Mouse (Mus musculus): ENCODE data around the gene Alpk1. TPM values are rescaled to one million over a fixed set of nuclear protein-coding genes. Genes with fewer than 3 reads are reported as not detected.

Alpk1 gene
- polyA plus RNA-seq, 1 experiment from 2014 or later: 1.6 TPM

GRCm38 (mm10) chr3:127646156-127646825 is 134.0 kb downstream of the Alpk1 start:
- H3K4me3 ChIP-seq: no peak overlapping the region
- H3K4me1 ChIP-seq: peaks cover 12% of the 10 kb centered on the region
- H3K27me3 ChIP-seq: peaks cover 51% of the 10 kb centered on the region
- H3K9ac ChIP-seq: no peak overlapping the region
- no peaks in the 10 kb centered on the region for H3K36me3 ChIP-seq
- peak; percentile 72 for ATAC-seq (ENCODE audit: low FRiP score)
- no peaks in the 10 kb centered on the region for H3K9me3 ChIP-seq (replicated peaks)
- WGBS: 40% methylated on average over 18 of the region's 18 CpGs
- H3K27ac ChIP-seq: no peak overlapping the region
- no peak overlapping the region for H3K4me2 ChIP-seq (replicated peaks)

- ATAC-seq (ENCODE audit: low FRiP score): no peak
- Histone ChIP-seq H3K9me3 (replicated peaks) (no peaks in the 10 kb centered on the region), H3K4me3 (no peak overlapping the region), H3K4me2 (replicated peaks) (no peak overlapping the region), H3K27ac (no peak overlapping the region), H3K36me3 (no peaks in the 10 kb centered on the region), H3K4me1 (peaks cover 27% of the 10 kb centered on the region), H3K9ac (no peak overlapping the region), H3K27me3 (peaks cover 86% of the 10 kb centered on the region)
- 5% methylated on average over 5 of the region's 5 CpGs for WGBS
These were observed 138.1 kb downstream of the Alpk1 start for GRCm38 (mm10) chr3:127642211-127642610.

GRCm38 (mm10) chr3:127640762-127641700 is 139.3 kb downstream of the Alpk1 start:
- 2% methylated on average over 37 of the region's 37 CpGs for WGBS
- H3K27ac ChIP-seq: no peak overlapping the region
- peak; percentile 19 for ATAC-seq (ENCODE audit: low FRiP score)

GRCm38 (mm10) chr3:127639875-127640761 is 140.2 kb downstream of the Alpk1 start:
- H3K27me3 ChIP-seq: peaks cover 82% of the 10 kb centered on the region
- H3K9me3 ChIP-seq (replicated peaks): no peaks in the 10 kb centered on the region
- peak overlapping the region; percentile 15 for H3K4me3 ChIP-seq
- ATAC-seq (ENCODE audit: low FRiP score): peak; percentile 84
- peaks cover 21% of the 10 kb centered on the region for H3K4me1 ChIP-seq
- WGBS: 1% methylated on average over 36 of the region's 36 CpGs
- H3K27ac ChIP-seq: no peak overlapping the region
- H3K36me3 ChIP-seq: no peaks in the 10 kb centered on the region
- H3K9ac ChIP-seq: no peak overlapping the region
- H3K4me2 ChIP-seq (replicated peaks): peak overlapping the region; percentile 47

More at GRCm38 (mm10) chr3:127640762-127641700, 139.3 kb downstream of the Alpk1 start:
- peaks cover 21% of the 10 kb centered on the region for H3K4me1 ChIP-seq
- H3K36me3 ChIP-seq: no peaks in the 10 kb centered on the region
- H3K27me3 ChIP-seq: peaks cover 86% of the 10 kb centered on the region
- peak overlapping the region; percentile 47 for H3K4me2 ChIP-seq (replicated peaks)
- peak overlapping the region; percentile 14 for H3K4me3 ChIP-seq
- no peaks in the 10 kb centered on the region for H3K9me3 ChIP-seq (replicated peaks)
- no peak overlapping the region for H3K9ac ChIP-seq

- H3K27ac ChIP-seq: no peak overlapping the region
- H3K27me3 ChIP-seq: peaks cover 85% of the 10 kb centered on the region
- WGBS: 2% methylated on average over 3 of the region's 3 CpGs
- H3K9ac ChIP-seq: 0 out of 2 replicates have a peak overlapping the region, but pooled peaks have one; percentile 33
- peak overlapping the region; percentile 67 for H3K4me2 ChIP-seq (replicated peaks)
- H3K36me3 ChIP-seq: no peaks in the 10 kb centered on the region
- ATAC-seq (ENCODE audit: low FRiP score): no peak
- H3K4me1 ChIP-seq: peaks cover 30% of the 10 kb centered on the region
- H3K9me3 ChIP-seq (replicated peaks): no peaks in the 10 kb centered on the region
- peak overlapping the region; percentile 56 for H3K4me3 ChIP-seq
These were observed 145.4 kb downstream of the Alpk1 start for GRCm38 (mm10) chr3:127634984-127635349.

GRCm38 (mm10) chr3:127634101-127634983 is 146.0 kb downstream of the Alpk1 start:
- peaks cover 28% of the 10 kb centered on the region for H3K4me1 ChIP-seq
- H3K27ac ChIP-seq: peak overlapping the region; percentile 92
- ATAC-seq (ENCODE audit: low FRiP score): peak; percentile 69
- under 1% methylated on average over 58 of the region's 58 CpGs for WGBS
- H3K9ac ChIP-seq: peak overlapping the region; percentile 78
- H3K36me3 ChIP-seq: no peaks in the 10 kb centered on the region
- H3K4me2 ChIP-seq (replicated peaks): peak overlapping the region; percentile 67
- H3K9me3 ChIP-seq (replicated peaks): no peaks in the 10 kb centered on the region
- H3K27me3 ChIP-seq: peaks cover 85% of the 10 kb centered on the region
- H3K4me3 ChIP-seq: peak overlapping the region; percentile 56

- H3K9ac ChIP-seq: peak within 1 kb of the TSS; percentile 78
- under 1% methylated on average over 86 of the region's 92 CpGs for WGBS
- no peaks in the 10 kb centered on the region for H3K9me3 ChIP-seq (replicated peaks)
- peak within 1 kb of the TSS; percentile 56 for H3K4me3 ChIP-seq
- peaks cover 34% of the 10 kb centered on the region for H3K4me1 ChIP-seq
- no peaks in the 10 kb centered on the region for H3K36me3 ChIP-seq
- H3K27me3 ChIP-seq: peaks cover 84% of the 10 kb centered on the region
- peak within 1 kb of the TSS; percentile 67 for H3K4me2 ChIP-seq (replicated peaks)
- peak; percentile 60 for ATAC-seq (ENCODE audit: low FRiP score)
- peak within 1 kb of the TSS; percentile 92 for H3K27ac ChIP-seq
These were observed 147.0 kb downstream of the Alpk1 start, which contains the start of gene Neurog2 for GRCm38 (mm10) chr3:127633080-127634032. Neurog2 (plus strand) TSS chr3:127633135.

- H3K27me3 ChIP-seq: peaks cover 84% of the 10 kb centered on the region
These were observed 147.8 kb downstream of the Alpk1 start for GRCm38 (mm10) chr3:127632531-127632930.

GRCm38 (mm10) chr3:127631582-127631981 is 148.7 kb downstream of the Alpk1 start:
- Histone ChIP-seq H3K27ac (no peak overlapping the region), H3K27me3 (peaks cover 80% of the 10 kb centered on the region), H3K4me1 (peaks cover 47% of the 10 kb centered on the region), H3K36me3 (no peaks in the 10 kb centered on the region), H3K4me2 (replicated peaks) (peak overlapping the region; percentile 67), H3K9ac (no peak overlapping the region; the same call in 1 of the 2 replicates), H3K4me3 (no peak overlapping the region), H3K9me3 (replicated peaks) (no peaks in the 10 kb centered on the region)
- no peak for ATAC-seq (ENCODE audit: low FRiP score)
- under 1% methylated on average over 10 of the region's 10 CpGs for WGBS

More at GRCm38 (mm10) chr3:127632531-127632930, 147.8 kb downstream of the Alpk1 start:
- H3K4me3 ChIP-seq: peak overlapping the region; percentile 56
- peak; percentile 86 for ATAC-seq (ENCODE audit: low FRiP score)
- H3K36me3 ChIP-seq: no peaks in the 10 kb centered on the region
- H3K9me3 ChIP-seq (replicated peaks): no peaks in the 10 kb centered on the region
- H3K27ac ChIP-seq: peak overlapping the region; percentile 92
- H3K4me2 ChIP-seq (replicated peaks): peak overlapping the region; percentile 67
- peaks cover 42% of the 10 kb centered on the region for H3K4me1 ChIP-seq
- under 1% methylated on average over 28 of the region's 32 CpGs for WGBS
- peak overlapping the region; percentile 78 for H3K9ac ChIP-seq

- no peaks in the 10 kb centered on the region for H3K9me3 ChIP-seq (replicated peaks)
- H3K36me3 ChIP-seq: no peaks in the 10 kb centered on the region
- H3K4me1 ChIP-seq: peaks cover 47% of the 10 kb centered on the region
- peaks cover 78% of the 10 kb centered on the region for H3K27me3 ChIP-seq
- WGBS: 3% methylated on average over 17 of the region's 17 CpGs
- H3K4me2 ChIP-seq (replicated peaks): peak overlapping the region; percentile 67; the same call in 1 of the 2 replicates
- H3K27ac ChIP-seq: no peak overlapping the region
- ATAC-seq (ENCODE audit: low FRiP score): no peak
- H3K9ac ChIP-seq: no peak overlapping the region; the same call in 1 of the 2 replicates
- H3K4me3 ChIP-seq: no peak overlapping the region
These were observed 149.5 kb downstream of the Alpk1 start for GRCm38 (mm10) chr3:127630735-127631372.
